Mouse (Mus musculus): ENCODE measurements around the gene Rbfox2.

DNA sequence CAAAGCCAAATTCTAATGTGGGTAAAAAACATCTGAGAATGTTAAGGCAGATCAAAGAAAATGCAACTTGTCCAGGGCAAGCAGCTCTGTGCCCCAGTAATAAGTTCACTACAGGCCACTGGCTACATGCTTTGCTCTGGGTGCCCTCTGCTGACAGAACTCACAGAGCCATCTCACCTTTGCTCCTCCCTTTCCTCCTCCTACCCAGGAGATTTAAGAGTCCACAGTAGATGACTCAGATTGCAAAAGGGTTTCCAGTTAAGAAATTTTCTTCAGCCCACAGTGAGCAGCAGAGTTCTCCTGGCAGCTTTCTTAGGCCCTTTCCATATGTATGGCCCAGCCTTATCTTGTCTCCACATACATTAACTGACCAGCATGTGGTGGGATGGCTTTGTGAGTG lies 86.7 kb downstream of the Rbfox2 start:
- no peak for TF ChIP-seq POLR2A (IDR thresholded peaks at IDR 0.05; ENCODE audit: low read depth, low read length)
- TF ChIP-seq CTCF (conservative IDR thresholded peaks at IDR 0.05; ENCODE audit: insufficient read depth, insufficient read length, low read depth, low read length), result peak; percentile 91
